Mouse (Mus musculus): Measurements from ENCODE around the gene Utf1.

GRCm38 (mm10) chr7:139899505-139899904 is 44.1 kb upstream of the Utf1 start:
- TF ChIP-seq CTCF (IDR thresholded peaks at IDR 0.05; ENCODE audit: borderline replicate concordance, extremely low read depth, insufficient read depth, insufficient read length) (no peak), POLR2A (IDR thresholded peaks at IDR 0.05; ENCODE audit: borderline replicate concordance, extremely low read depth, insufficient read depth, insufficient read length, poor library complexity, severe bottlenecking) (no peak)
